Mouse (Mus musculus): ENCODE measurements around the gene Thada. TPM values are rescaled to one million over a fixed set of nuclear protein-coding genes. Genes with fewer than 3 reads are reported as not detected.

Gene Thada
- polyA plus RNA-seq, 1 experiment from 2014 or later = 7.9 TPM

- ATAC-seq (ENCODE audit: insufficient number of reproducible peaks, low FRiP score, low TSS enrichment, low read depth) = 0 out of 2 replicates have a peak, but pooled peaks have one; percentile 15
- Histone ChIP-seq H3K27ac (replicated peaks) (peak overlapping the region; percentile 48; the same call in 1 of the 2 replicates), H3K36me3 (peaks cover 9% of the 10 kb centered on the region; the same call in 1 of the 2 replicates)
These were observed 259.8 kb downstream of the Thada start for GRCm38 (mm10) chr17:84206239-84206638.

GRCm38 (mm10) chr17:84204962-84205361 lies 261.0 kb downstream of the Thada start:
- Histone ChIP-seq H3K9me3 (replicated peaks) (no peaks in the 10 kb centered on the region), H3K4me3 (replicated peaks) (no peak overlapping the region), H3K9ac (no peak overlapping the region), H3K4me2 (replicated peaks) (no peak overlapping the region), H3K36me3 (peaks cover 11% of the 10 kb centered on the region; the same call in 1 of the 2 replicates), H3K4me1 (peaks cover 22% of the 10 kb centered on the region), H3K27me3 (no peaks in the 10 kb centered on the region), H3K27ac (replicated peaks) (peak overlapping the region; percentile 11; the same call in 1 of the 2 replicates)
- ATAC-seq (ENCODE audit: insufficient number of reproducible peaks, low FRiP score, low TSS enrichment, low read depth) = no peak
- 56% methylated on average over 5 of the region's 5 CpGs for WGBS

More at GRCm38 (mm10) chr17:84206239-84206638, 259.8 kb downstream of the Thada start:
- Histone ChIP-seq H3K9ac (no peak overlapping the region), H3K4me2 (replicated peaks) (no peak overlapping the region), H3K4me1 (peaks cover 22% of the 10 kb centered on the region), H3K9me3 (replicated peaks) (no peaks in the 10 kb centered on the region), H3K27me3 (no peaks in the 10 kb centered on the region), H3K4me3 (replicated peaks) (no peak overlapping the region)
- WGBS = 80% methylated on average over 3 of the region's 3 CpGs

GRCm38 (mm10) chr17:84203340-84203739 lies 262.7 kb downstream of the Thada start:
- no peak for ATAC-seq (ENCODE audit: insufficient number of reproducible peaks, low FRiP score, low TSS enrichment, low read depth)
- Histone ChIP-seq H3K4me2 (replicated peaks) (no peak overlapping the region), H3K4me1 (peaks cover 22% of the 10 kb centered on the region), H3K27ac (replicated peaks) (0 out of 2 replicates have a peak overlapping the region, but pooled peaks have one; percentile 6), H3K9me3 (replicated peaks) (no peaks in the 10 kb centered on the region), H3K36me3 (peaks cover 9% of the 10 kb centered on the region; the same call in 1 of the 2 replicates), H3K9ac (no peak overlapping the region), H3K27me3 (no peaks in the 10 kb centered on the region), H3K4me3 (replicated peaks) (no peak overlapping the region)
- WGBS = 59% methylated on average over 7 of the region's 7 CpGs

GRCm38 (mm10) chr17:84201183-84201582 lies 264.8 kb downstream of the Thada start:
- Histone ChIP-seq H3K9me3 (replicated peaks) (no peaks in the 10 kb centered on the region), H3K4me2 (replicated peaks) (no peak overlapping the region), H3K36me3 (peaks cover 6% of the 10 kb centered on the region; the same call in 1 of the 2 replicates), H3K4me3 (replicated peaks) (no peak overlapping the region), H3K27ac (replicated peaks) (no peak overlapping the region), H3K27me3 (no peaks in the 10 kb centered on the region), H3K4me1 (peaks cover 23% of the 10 kb centered on the region), H3K9ac (no peak overlapping the region)
- no peak for ATAC-seq (ENCODE audit: insufficient number of reproducible peaks, low FRiP score, low TSS enrichment, low read depth)
- WGBS = 93% methylated on average over 5 of the region's 5 CpGs

- Histone ChIP-seq H3K9ac (no peak overlapping the region), H3K27ac (replicated peaks) (no peak overlapping the region), H3K36me3 (peaks cover 6% of the 10 kb centered on the region; the same call in 1 of the 2 replicates), H3K27me3 (no peaks in the 10 kb centered on the region), H3K4me3 (replicated peaks) (no peak overlapping the region), H3K4me2 (replicated peaks) (no peak overlapping the region), H3K9me3 (replicated peaks) (no peaks in the 10 kb centered on the region), H3K4me1 (peaks cover 10% of the 10 kb centered on the region)
- 37% methylated on average over 4 of the region's 4 CpGs for WGBS
- no peak for ATAC-seq (ENCODE audit: insufficient number of reproducible peaks, low FRiP score, low TSS enrichment, low read depth)
These were observed 268.1 kb downstream of the Thada start for GRCm38 (mm10) chr17:84197912-84198344.

- no peak overlapping the region for H3K9ac ChIP-seq
- peaks cover 10% of the 10 kb centered on the region for H3K4me1 ChIP-seq
- H3K4me2 ChIP-seq (replicated peaks) = no peak overlapping the region
- no peaks in the 10 kb centered on the region for H3K27me3 ChIP-seq
- no peak overlapping the region for H3K4me3 ChIP-seq (replicated peaks)
- no peak for ATAC-seq (ENCODE audit: insufficient number of reproducible peaks, low FRiP score, low TSS enrichment, low read depth)
- H3K27ac ChIP-seq (replicated peaks) = no peak overlapping the region
- peaks cover 17% of the 10 kb centered on the region for H3K36me3 ChIP-seq
- no peaks in the 10 kb centered on the region for H3K9me3 ChIP-seq (replicated peaks)
These were observed 269.7 kb downstream of the Thada start for GRCm38 (mm10) chr17:84196329-84196728.

- Histone ChIP-seq H3K9me3 (replicated peaks) (no peaks in the 10 kb centered on the region), H3K27me3 (no peaks in the 10 kb centered on the region), H3K4me1 (peaks cover 14% of the 10 kb centered on the region), H3K9ac (no peak overlapping the region), H3K36me3 (peaks cover 15% of the 10 kb centered on the region), H3K4me2 (replicated peaks) (no peak overlapping the region), H3K4me3 (replicated peaks) (no peak overlapping the region), H3K27ac (replicated peaks) (no peak overlapping the region)
- ATAC-seq (ENCODE audit: insufficient number of reproducible peaks, low FRiP score, low TSS enrichment, low read depth) = no peak
- WGBS = 80% methylated on average over 3 of the region's 3 CpGs
These were observed 270.2 kb downstream of the Thada start for GRCm38 (mm10) chr17:84195835-84196234.

GRCm38 (mm10) chr17:84195003-84195395 lies 271.0 kb downstream of the Thada start:
- H3K27me3 ChIP-seq = no peaks in the 10 kb centered on the region
- H3K27ac ChIP-seq (replicated peaks) = no peak overlapping the region

GRCm38 (mm10) chr17:84194282-84195002 lies 271.6 kb downstream of the Thada start:
- no peak for ATAC-seq (ENCODE audit: insufficient number of reproducible peaks, low FRiP score, low TSS enrichment, low read depth)
- H3K4me3 ChIP-seq (replicated peaks) = no peak overlapping the region
- no peaks in the 10 kb centered on the region for H3K27me3 ChIP-seq
- H3K9ac ChIP-seq = no peak overlapping the region
- peaks cover 28% of the 10 kb centered on the region for H3K4me1 ChIP-seq
- H3K27ac ChIP-seq (replicated peaks) = no peak overlapping the region
- H3K9me3 ChIP-seq (replicated peaks) = no peaks in the 10 kb centered on the region
- 70% methylated on average over 4 of the region's 4 CpGs for WGBS
- peaks cover 19% of the 10 kb centered on the region for H3K36me3 ChIP-seq
- H3K4me2 ChIP-seq (replicated peaks) = no peak overlapping the region

More at GRCm38 (mm10) chr17:84195003-84195395, 271.0 kb downstream of the Thada start:
- no peak overlapping the region for H3K4me3 ChIP-seq (replicated peaks)
- no peak overlapping the region for H3K9ac ChIP-seq
- H3K4me2 ChIP-seq (replicated peaks) = no peak overlapping the region
- WGBS = 36% methylated on average over 4 of the region's 4 CpGs
- peaks cover 19% of the 10 kb centered on the region for H3K36me3 ChIP-seq
- H3K9me3 ChIP-seq (replicated peaks) = no peaks in the 10 kb centered on the region
- ATAC-seq (ENCODE audit: insufficient number of reproducible peaks, low FRiP score, low TSS enrichment, low read depth) = no peak
- peaks cover 22% of the 10 kb centered on the region for H3K4me1 ChIP-seq

- WGBS = 87% methylated on average over 9 of the region's 9 CpGs
- Histone ChIP-seq H3K4me1 (peaks cover 38% of the 10 kb centered on the region), H3K27ac (replicated peaks) (no peak overlapping the region), H3K4me3 (replicated peaks) (no peak overlapping the region), H3K4me2 (replicated peaks) (no peak overlapping the region), H3K9ac (no peak overlapping the region), H3K36me3 (peaks cover 19% of the 10 kb centered on the region), H3K9me3 (replicated peaks) (no peaks in the 10 kb centered on the region), H3K27me3 (no peaks in the 10 kb centered on the region)
- no peak for ATAC-seq (ENCODE audit: insufficient number of reproducible peaks, low FRiP score, low TSS enrichment, low read depth)
These were observed 272.6 kb downstream of the Thada start for GRCm38 (mm10) chr17:84193411-84193810.

GRCm38 (mm10) chr17:84191946-84192345 lies 274.1 kb downstream of the Thada start:
- Histone ChIP-seq H3K27me3 (no peaks in the 10 kb centered on the region), H3K4me1 (peaks cover 33% of the 10 kb centered on the region), H3K36me3 (peaks cover 19% of the 10 kb centered on the region), H3K9me3 (replicated peaks) (no peaks in the 10 kb centered on the region), H3K9ac (no peak overlapping the region), H3K4me3 (replicated peaks) (no peak overlapping the region), H3K27ac (replicated peaks) (0 out of 2 replicates have a peak overlapping the region, but pooled peaks have one; percentile 48), H3K4me2 (replicated peaks) (no peak overlapping the region)
- WGBS = 73% methylated on average over 4 of the region's 4 CpGs
- ATAC-seq (ENCODE audit: insufficient number of reproducible peaks, low FRiP score, low TSS enrichment, low read depth) = no peak
